Comparison of ENCODE assay signal across 8 mouse cellular contexts in the genomic region with DNA sequence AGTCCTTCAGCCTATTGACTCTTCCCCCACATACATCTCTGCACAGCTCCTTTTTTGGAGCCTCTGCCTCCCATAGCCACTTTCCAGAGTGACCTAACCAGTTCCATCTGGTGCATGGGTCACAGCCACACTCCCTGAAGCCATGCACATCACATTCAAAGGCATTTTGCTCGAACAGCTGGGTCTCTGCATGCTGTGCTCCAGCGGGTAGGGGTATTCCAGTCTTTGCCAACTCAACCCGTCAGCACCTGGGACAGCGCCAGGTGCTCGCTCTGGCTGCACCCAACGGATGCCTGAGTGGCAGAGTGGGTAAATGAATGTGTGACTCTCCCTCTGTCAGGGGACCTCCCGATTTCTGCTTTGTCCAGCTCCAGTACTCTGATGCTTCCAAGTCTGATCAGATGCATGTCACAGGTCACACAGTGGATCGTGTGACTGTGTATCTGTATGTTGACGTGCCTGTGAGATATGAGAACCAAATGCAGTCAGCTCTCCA.
DNase-seq lines count a peak whose midpoint lies in the region; ATAC-seq and TF ChIP-seq lines count a peak whose summit lies in the region.
"Had no signal": no experiment of that assay in that cellular context is flagged by ENCODE, and none has a peak within 500 bp of the region (broad histone marks: within the 10 kb centered on the region; RNA-seq: fewer than 3 reads in every experiment).

No protein-coding gene starts in this region.

- no peaks in the 10 kb centered on the region for H3K27me3 ChIP-seq in forebrain, postnatal 0 days (ENCODE audit: insufficient read depth, low read length)
- 0 out of 2 replicates have a peak, but pooled peaks cover 3% of the 10 kb centered on the region for H3K27me3 ChIP-seq in midbrain, postnatal 0 days (ENCODE audit: insufficient read depth, low read length)

- DNase-seq in left cerebral cortex, postnatal 4 days = peak; percentile 66
- no peak for DNase-seq in left cerebral cortex, adult 9 months (ENCODE audit: low spot score in 2 of 2)
- peak; percentile 64 for DNase-seq in brain, embryonic 14.5 days (ENCODE audit: low read depth)
- peak; percentile 51 for DNase-seq in forebrain, postnatal 0 days
- peak; percentile 68 for DNase-seq in midbrain, postnatal 0 days (ENCODE audit: low spot score)
- no peak for DNase-seq in layer of hippocampus, adult 9-11 months
- no peak for DNase-seq in layer of hippocampus, adult 8-10 months (ENCODE audit: low spot score in 2 of 2)

- no peak overlapping the region for H3K4me3 ChIP-seq in forebrain, postnatal 0 days (ENCODE audit: low read depth, low read length)
- H3K4me3 ChIP-seq in midbrain, postnatal 0 days (ENCODE audit: low read depth, low read length) = no peak overlapping the region

- TF ChIP-seq CTCF in brain, embryonic 14.5 days (IDR thresholded peaks at IDR 0.05; ENCODE audit: borderline replicate concordance, extremely low read depth, insufficient read depth, insufficient read length) = no peak
- TF ChIP-seq CTCF in forebrain, postnatal 0 days (IDR thresholded peaks at IDR 0.05; ENCODE audit: low read depth) = no peak
- no peak for TF ChIP-seq CTCF in midbrain, postnatal 0 days (IDR thresholded peaks at IDR 0.05)

- H3K9ac ChIP-seq in forebrain, postnatal 0 days = no peak overlapping the region
- no peak overlapping the region for H3K9ac ChIP-seq in midbrain, postnatal 0 days (replicated peaks; ENCODE audit: low read length, poor library complexity, severe bottlenecking)

- 13% methylated on average over 9 of the region's 9 CpGs for WGBS in forebrain, postnatal 0 days
- 22% methylated on average over 9 of the region's 9 CpGs for WGBS in midbrain, postnatal 0 days

- no peak overlapping the region for H3K27ac ChIP-seq in forebrain, postnatal 0 days (ENCODE audit: low read depth, low read length)
- H3K27ac ChIP-seq in midbrain, postnatal 0 days (ENCODE audit: low read depth, low read length) = no peak overlapping the region
- H3K27ac ChIP-seq: macrophage had no signal

- peak; percentile 48 for ATAC-seq in forebrain, postnatal 0 days
- ATAC-seq in midbrain, postnatal 0 days (ENCODE audit: low FRiP score) = no peak

- no peak overlapping the region for H3K4me2 ChIP-seq in forebrain, postnatal 0 days (ENCODE audit: low read depth)
- no peak overlapping the region for H3K4me2 ChIP-seq in midbrain, postnatal 0 days (ENCODE audit: low read depth, low read length, poor library complexity, severe bottlenecking)

- H3K9me3 ChIP-seq in forebrain, postnatal 0 days (ENCODE audit: low read length) = no peaks in the 10 kb centered on the region
- no peaks in the 10 kb centered on the region for H3K9me3 ChIP-seq in midbrain, postnatal 0 days (ENCODE audit: low read length)

- H3K4me1 ChIP-seq in forebrain, postnatal 0 days (ENCODE audit: insufficient read depth) = peaks cover 4% of the 10 kb centered on the region
- no peaks in the 10 kb centered on the region for H3K4me1 ChIP-seq in midbrain, postnatal 0 days (ENCODE audit: insufficient read depth, low read length)

- H3K36me3 ChIP-seq in forebrain, postnatal 0 days (ENCODE audit: insufficient read depth) = peaks cover 13% of the 10 kb centered on the region; the same call in 1 of the 2 replicates
- no peaks in the 10 kb centered on the region for H3K36me3 ChIP-seq in midbrain, postnatal 0 days (ENCODE audit: insufficient read depth, low read length)

- TF ChIP-seq POLR2A in brain, embryonic 14.5 days (IDR thresholded peaks at IDR 0.05; ENCODE audit: borderline replicate concordance, extremely low read depth, insufficient read depth, insufficient read length, poor library complexity, severe bottlenecking) = no peak

- intact Hi-C loops in left cerebral cortex, postnatal 4 days (cut with DNase I) = no loop called here

Comparison
In these comparisons a context has a peak if more than half of its experiments do, and no peak if none do; other contexts are left out.
1. DNase-seq: peak in left cerebral cortex, postnatal 4 days (single experiment), brain, embryonic 14.5 days (single experiment), forebrain, postnatal 0 days (single experiment) and midbrain, postnatal 0 days (single experiment); none in left cerebral cortex, adult 9 months (0 of 2), layer of hippocampus, adult 9-11 months (single experiment) and layer of hippocampus, adult 8-10 months (0 of 2).